Mouse (Mus musculus): ENCODE data around the gene Gm42715.
A peak's percentile ranks its signal among the peaks of the same experiment; 100 is the strongest.
"Not testable (repeated sequence)": the region's sequence is repeated elsewhere in the genome, so short reads cannot be mapped to it uniquely, and the experiment has no call there.

The Gm42715 gene

DNA sequence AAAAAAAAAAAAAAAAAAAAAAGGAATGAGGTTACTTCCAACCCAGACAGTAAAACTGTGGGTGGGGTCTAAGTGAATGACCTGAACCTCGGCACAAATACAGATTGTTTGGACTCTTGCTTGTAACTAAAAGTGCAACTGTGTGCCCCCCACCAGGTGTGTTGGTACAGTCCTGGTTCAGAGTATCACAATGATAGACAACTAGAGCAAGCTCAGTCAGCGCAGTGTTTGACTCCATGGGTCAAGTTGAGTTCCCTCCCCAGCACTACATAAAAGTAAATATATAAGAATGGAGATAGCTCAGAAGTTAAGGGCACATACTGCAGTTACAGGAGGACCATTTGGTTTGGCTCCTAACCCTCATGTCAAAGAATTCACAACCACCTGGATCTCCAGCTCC is 22.0 kb upstream of the Gm42715 start:
- DNase-seq (ENCODE audit: low read depth), result no peak

DNA sequence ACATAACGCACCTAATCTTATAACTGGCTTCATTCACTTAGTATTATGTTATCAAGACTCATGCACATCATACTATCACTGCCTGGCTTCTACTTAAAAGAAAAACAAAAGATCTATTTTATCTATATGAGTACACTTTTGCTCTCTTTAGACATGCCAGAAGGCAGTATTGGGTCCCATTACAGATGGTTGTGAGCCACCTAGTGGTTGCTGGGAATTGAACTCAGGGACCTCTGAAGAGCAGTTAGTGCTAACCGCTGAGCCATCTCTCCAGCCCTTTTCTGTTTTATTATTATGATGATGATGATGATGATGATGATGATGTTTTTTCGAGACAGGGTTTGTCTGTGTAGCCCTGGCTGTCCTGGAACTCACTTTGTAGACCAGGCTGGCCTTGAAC is 21.0 kb upstream of the Gm42715 start:
- no peak for DNase-seq (ENCODE audit: low read depth)

- DNase-seq (ENCODE audit: low read depth), result no peak
Observed at GRCm38 (mm10) chr7:127508291-127508690, 11.1 kb upstream of the Gm42715 start.

DNA sequence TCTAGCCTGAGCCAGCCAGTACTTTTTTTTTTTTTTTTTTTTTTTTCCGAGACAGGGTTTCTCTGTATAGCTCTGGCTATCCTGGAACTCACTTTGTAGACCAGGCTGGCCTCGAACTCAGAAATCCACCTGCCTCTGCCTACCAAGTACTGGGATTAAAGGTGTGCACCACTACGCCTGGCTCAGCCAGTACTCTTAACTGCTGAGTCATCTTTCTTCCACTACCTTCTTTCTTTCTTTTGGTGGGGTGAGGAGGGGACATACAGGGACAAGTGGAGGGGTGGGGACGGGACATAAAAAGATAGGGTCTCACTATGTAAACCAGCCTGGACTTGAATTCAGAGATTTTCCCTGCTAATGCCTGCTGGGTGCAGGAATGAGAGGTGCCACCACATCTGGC is 9.6 kb upstream of the Gm42715 start:
- DNase-seq (ENCODE audit: low read depth), result not testable (repeated sequence)

- no peak for DNase-seq (ENCODE audit: low read depth)
Observed at GRCm38 (mm10) chr7:127511241-127511640, 8.1 kb upstream of the Gm42715 start.

DNA sequence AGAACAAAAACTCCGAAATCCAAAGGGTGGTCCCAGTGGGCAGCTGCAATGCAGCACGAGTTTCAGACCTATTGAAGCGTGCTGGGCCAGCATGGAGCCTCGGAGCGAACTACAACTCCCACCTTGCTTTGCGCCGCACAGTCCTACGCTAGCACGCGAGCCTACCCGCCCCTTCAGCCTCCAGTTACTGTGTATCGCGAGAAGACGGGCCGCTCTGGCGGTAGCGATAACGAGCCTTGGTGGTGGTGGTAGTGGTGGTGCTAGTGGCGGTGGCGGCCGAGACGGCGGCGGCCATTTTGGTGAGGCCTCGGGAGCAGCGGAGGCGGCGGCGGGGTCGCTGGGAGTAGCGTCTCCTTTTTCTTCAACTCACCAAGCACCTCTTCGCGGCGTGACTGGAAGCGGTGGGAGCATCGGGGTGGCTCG is 7.6 kb upstream of the Gm42715 start, which contains the start of gene Srcap:
Gene Srcap (plus strand): TSS at position 176 of the 423 bp plus-strand sequence.
- peak; percentile 92 for DNase-seq (ENCODE audit: low read depth)

GRCm38 (mm10) chr7:127512231-127513015 is 7.0 kb upstream of the Gm42715 start:
- peak; percentile 89 for DNase-seq (ENCODE audit: low read depth)

GRCm38 (mm10) chr7:127513016-127513390 is 6.4 kb upstream of the Gm42715 start:
- peak; percentile 22 for DNase-seq (ENCODE audit: low read depth)

GRCm38 (mm10) chr7:127513781-127514180 is 5.6 kb upstream of the Gm42715 start:
- no peak for DNase-seq (ENCODE audit: low read depth)

DNA sequence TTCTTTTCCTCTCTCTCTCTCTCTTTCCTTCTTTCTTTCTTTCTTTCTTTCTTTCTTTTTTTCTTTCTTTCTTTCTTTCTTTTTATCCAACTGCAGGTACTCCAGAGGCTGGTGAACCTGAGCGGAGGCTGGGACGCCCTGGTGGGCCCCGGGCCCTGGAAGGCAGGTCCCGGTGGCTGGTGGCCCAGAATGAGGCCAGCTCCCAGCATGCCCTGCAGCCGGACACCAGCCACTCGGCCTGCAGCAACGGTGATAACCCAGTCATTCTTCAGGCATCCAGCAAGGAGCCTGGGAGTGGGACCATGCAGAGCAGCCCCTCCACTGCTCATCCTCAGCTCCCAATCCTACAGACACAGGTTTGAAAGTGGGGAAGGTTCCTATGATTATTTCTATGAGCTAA is 3.5 kb upstream of the Gm42715 start:
- no peak for DNase-seq (ENCODE audit: low read depth)

GRCm38 (mm10) chr7:127516344-127516743 is 3.0 kb upstream of the Gm42715 start:
- DNase-seq (ENCODE audit: low read depth), result no peak

GRCm38 (mm10) chr7:127541671-127542070 is 22.3 kb downstream of the Gm42715 start:
- no peak for DNase-seq (ENCODE audit: low read depth)

DNA sequence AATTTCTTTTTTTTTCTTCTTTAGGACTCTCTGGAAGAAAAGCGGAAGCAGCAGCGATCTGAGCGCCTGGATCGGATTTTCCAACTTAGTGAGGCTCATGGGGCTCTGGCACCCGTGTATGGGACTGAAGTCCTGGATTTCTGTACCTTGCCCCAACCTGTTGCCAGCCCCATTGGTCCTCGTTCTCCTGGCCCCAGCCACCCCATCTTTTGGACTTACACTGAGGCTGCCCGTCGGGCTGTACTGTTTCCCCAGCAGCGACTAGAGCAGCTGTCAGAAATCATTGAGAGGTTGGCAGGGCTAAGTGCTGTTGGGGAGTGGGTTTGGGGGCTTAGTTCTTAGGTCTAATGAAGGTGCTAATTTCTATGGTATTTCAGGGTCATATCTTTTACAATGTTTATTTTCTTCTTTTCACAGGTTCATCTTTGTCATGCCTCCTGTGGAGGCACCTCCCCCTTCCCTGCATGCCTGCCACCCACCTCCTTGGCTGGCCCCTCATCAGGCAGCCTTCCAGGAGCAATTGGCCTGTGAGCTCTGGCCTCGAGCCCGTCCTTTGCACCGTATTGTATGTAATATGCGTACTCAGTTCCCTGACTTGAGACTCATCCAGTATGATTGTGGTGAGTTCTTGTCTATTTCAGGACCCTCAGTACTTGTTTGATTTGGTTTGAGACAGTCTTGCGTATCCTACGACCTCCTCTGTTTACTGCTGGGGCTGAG is 29.9 kb downstream of the Gm42715 start:
- DNase-seq (ENCODE audit: low read depth), result no peak

- DNase-seq (ENCODE audit: low read depth), result no peak
Observed at GRCm38 (mm10) chr7:127551558-127551957, 32.2 kb downstream of the Gm42715 start.

DNA sequence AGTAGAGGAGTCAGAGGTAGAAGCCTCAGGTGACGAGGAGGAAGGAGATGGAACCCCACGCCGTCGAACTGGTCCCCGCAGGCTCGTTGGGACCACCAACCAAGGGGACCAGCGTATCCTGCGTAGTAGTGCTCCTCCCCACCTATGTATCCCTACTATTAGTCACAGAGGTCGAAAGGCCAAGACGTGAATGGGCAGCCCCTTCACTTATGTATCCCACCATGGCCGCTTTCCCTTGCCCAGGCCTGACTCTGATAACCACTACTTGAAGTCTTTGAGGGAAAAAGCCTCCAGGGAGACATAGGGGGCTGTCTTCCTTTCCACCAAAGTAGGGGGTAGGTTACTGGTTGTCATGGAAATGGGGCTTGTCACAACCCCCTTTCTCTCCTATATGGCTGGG is 41.2 kb downstream of the Gm42715 start:
- DNase-seq (ENCODE audit: low read depth), result no peak

GRCm38 (mm10) chr7:127561340-127561858 is 42.0 kb downstream of the Gm42715 start, which contains the start of gene Tmem265:
Gene Tmem265, plus strand, starts transcription at chr7:127561390.
- DNase-seq (ENCODE audit: low read depth), result no peak

- no peak for DNase-seq (ENCODE audit: low read depth)
Observed at GRCm38 (mm10) chr7:127564381-127565150, 45.2 kb downstream of the Gm42715 start.

DNA sequence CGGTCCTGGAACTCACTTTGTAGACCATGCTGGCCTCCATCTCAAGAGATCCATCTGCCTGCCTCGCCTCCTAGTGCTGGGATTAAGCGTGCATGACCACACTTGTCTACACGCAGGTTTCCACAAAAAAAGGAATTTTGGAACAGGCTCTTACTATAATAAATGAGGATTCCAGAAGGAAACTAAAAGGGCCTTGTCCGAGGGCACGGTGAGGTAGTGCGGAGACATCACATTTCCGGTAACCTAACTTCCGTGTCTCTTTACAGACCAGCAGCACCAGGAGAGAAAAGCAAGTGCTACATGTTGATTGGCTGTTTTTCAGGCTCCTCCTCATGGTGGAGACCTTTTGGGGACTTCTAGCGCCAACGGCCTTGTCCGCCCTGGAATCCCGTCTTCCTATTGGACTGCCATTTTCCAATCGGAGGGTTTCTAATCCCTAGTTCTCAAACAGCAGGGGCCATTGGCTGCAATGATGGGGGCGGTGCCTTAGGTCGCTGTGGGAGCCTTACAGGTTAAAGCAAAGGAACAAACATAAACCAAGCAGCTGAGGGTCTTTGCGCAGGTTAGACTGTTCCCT is 53.6 kb downstream of the Gm42715 start, which contains the start of gene Phkg2:
Gene Phkg2 (plus strand): TSS at position 446 of the 577 bp plus-strand sequence.
- peak; percentile 88 for DNase-seq (ENCODE audit: low read depth)

DNA sequence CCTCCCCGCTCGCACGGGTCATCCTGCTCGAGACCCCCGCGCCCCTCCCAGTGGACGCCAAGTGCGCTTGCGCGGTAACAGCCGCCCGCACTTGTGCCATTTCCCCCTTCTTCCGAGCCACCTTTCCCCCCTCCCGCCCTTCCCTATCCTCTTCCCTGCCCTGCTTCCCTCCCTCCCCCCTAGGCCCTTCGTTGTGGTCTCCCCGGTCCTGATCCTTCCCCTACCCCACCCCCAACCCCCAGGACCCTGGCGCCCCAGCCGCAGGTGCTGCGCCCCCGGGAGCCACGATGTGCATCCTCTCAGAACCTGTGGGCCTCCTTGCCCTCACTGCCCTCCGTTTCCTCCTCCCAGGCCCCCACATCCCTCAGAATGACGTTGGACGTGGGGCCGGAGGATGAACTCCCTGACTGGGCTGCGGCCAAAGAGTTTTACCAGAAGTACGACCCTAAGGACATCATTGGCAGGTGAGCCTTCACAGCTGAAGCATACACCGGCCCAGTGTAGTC is 54.2 kb downstream of the Gm42715 start:
- DNase-seq (ENCODE audit: low read depth), result no peak

- no peak for DNase-seq (ENCODE audit: low read depth)
Observed at GRCm38 (mm10) chr7:127574115-127574514, 54.7 kb downstream of the Gm42715 start.

DNA sequence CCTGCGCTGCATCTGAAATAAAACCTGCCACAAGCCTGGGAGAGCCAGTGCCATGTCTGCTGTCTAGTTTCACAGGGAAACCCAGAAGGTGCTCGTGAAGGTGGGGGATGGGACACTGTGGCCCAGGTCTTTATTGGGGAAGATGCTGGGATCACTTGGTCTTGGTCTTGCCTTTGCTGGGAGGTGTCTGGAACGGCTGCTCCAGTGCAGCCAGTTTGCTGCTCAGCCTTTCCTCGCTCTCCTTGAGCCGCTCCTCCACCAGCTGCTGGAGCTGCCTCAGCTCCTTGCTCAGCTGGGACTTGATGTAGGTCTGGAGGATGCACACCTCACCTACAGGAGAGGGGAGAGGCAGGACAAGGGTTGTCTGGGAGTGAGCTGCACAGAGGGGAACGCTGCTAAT is 63.9 kb downstream of the Gm42715 start:
- no peak for DNase-seq (ENCODE audit: low read depth)

DNA sequence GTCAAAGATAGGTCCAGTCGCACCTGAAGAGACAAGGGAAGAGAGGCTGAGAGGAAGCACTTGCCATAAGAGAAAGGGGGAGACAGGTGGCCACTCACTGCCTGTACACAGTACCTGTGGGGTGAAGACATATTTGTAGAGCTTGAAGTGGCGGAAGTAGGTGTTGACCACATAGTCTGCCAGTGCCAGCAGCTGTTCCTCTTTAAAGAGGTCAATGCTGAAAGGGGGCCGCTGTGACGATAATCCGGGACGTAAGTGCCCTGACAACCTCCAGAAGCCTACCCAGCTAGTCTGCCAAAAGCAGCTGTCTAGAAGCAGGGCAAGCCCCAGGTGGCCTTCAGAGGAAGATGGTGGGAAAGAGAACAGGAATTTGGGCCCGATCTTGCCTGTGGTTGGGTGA is 65.6 kb downstream of the Gm42715 start:
- no peak for DNase-seq (ENCODE audit: low read depth)
